Mouse (Mus musculus): ENCODE results near the gene Snca. TPM values are rescaled to one million over a fixed set of nuclear protein-coding genes. Genes with fewer than 3 reads are reported as not detected.
"Not testable (repeated sequence)": the region's sequence is repeated elsewhere in the genome, so short reads cannot be mapped to it uniquely, and the experiment has no call there.

Snca gene
- polyA plus RNA-seq, 1 experiment from 2014 or later = 16.9 TPM

DNA sequence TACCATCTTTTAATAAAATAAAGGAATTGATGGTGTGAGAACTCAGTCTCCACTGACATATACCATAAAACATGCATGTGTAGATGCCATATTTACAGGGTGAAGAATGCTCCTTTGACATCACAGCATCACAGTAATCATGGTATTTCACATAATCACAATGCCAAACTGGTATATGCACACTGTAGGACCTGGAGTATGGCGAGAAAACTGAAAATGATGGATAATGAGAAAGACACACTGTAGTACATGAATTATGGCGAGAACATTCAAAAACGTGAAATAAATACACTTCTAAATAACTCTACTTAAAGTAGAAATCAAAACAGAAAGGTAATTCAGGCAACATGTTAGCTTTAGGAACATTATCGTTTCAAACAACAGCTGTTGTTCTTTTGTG lies 142.6 kb downstream of the Snca start:
- H3K4me3 ChIP-seq = not testable (repeated sequence)

GRCm38 (mm10) chr6:60682233-60682632 lies 147.4 kb downstream of the Snca start:
- H3K9ac ChIP-seq = no peak overlapping the region
- H3K4me2 ChIP-seq (replicated peaks) = no peak overlapping the region
- WGBS = 48% methylated on average over 4 of the region's 4 CpGs
- no peaks in the 10 kb centered on the region for H3K36me3 ChIP-seq
- H3K9me3 ChIP-seq = no peaks in the 10 kb centered on the region
- H3K27me3 ChIP-seq = no peaks in the 10 kb centered on the region
- no peak overlapping the region for H3K27ac ChIP-seq
- no peaks in the 10 kb centered on the region for H3K4me1 ChIP-seq
- no peak for ATAC-seq (ENCODE audit: low FRiP score, low read depth)
- no peak overlapping the region for H3K4me3 ChIP-seq

More for the DNA sequence above, 142.6 kb downstream of the Snca start:
- H3K4me2 ChIP-seq (replicated peaks); ATAC-seq (ENCODE audit: low FRiP score, low read depth); H3K36me3 ChIP-seq; H3K27me3 ChIP-seq; H3K27ac ChIP-seq; H3K9ac ChIP-seq; H3K4me1 ChIP-seq; H3K9me3 ChIP-seq: not testable (repeated sequence)
- 83% methylated on average over 4 of the region's 4 CpGs for WGBS

Other genes starting within 250 kb of the Snca start
- 4.8 and 5.1 TPM in 2 replicates for gene Mmrn1, start 95.1 kb upstream of the Snca start, polyA plus RNA-seq (2015; fragmentation: Nextera tagmentation; extraction: Ambion mirVana)

Measured in limb, embryonic 13.5 days (tissue).